Mouse (Mus musculus) brain, adult 2 months (tissue): Measurements from ENCODE around the gene Adamts15.

ENCODE experiments used
- DNase-seq: peaks from one replicate; pipeline ENCODE4 v3.0.0; 2011; ENCODE audit warnings: low read depth, low spot score

Gene Adamts15

GRCm38 (mm10) chr9:30921261-30922103, 770 bp downstream of the Adamts15 start:
- no peak for DNase-seq

GRCm38 (mm10) chr9:30920736-30921135, 1.5 kb downstream of the Adamts15 start:
- peak; percentile 70 for DNase-seq

DNA sequence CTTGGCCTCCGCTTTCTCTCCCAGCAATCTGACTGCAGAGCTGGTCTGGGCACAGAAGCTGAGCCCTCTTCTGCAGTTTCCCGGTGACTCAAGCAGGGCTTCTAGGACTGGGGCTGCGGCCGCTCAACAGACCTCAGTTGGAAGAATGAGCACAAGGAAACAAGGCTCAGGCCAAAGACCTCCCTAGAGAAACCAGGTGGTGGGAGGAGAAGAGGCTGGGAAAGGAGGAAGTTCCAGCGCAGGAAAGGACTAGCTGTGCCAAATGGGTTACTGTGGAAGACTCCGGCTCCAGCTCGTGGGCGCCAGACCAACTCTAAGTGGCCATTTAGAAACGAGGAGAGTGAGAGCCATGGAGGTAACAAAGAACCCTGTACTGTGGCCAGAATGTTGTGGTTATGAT, 2.6 kb downstream of the Adamts15 start:
- DNase-seq, result no peak

GRCm38 (mm10) chr9:30918466-30919356, 3.5 kb downstream of the Adamts15 start:
- DNase-seq, result peak; percentile 42

- DNase-seq, result no peak
These were observed 5.8 kb downstream of the Adamts15 start for GRCm38 (mm10) chr9:30916266-30916968.

DNA sequence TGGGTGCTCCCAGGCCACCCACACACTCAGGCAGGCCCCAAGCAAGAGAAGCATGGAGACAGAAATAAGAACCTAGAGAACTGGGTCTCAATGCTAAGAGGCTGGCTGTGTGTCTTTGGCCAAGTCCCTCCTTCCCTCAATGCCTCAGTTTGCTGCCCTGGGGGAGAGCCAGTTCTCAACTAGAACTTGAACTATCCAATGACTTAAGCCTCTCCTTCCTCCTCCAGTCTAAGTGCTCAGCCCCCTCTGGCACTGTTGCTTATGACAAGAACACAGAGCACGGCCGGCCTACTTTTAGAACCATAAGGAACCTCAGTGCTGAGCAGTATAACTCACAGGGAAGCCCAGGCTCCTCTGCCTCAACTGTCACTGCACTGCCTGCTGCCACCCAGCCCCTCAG, 8.0 kb downstream of the Adamts15 start:
- no peak for DNase-seq

GRCm38 (mm10) chr9:30913429-30913828, 8.8 kb downstream of the Adamts15 start:
- DNase-seq, result no peak

GRCm38 (mm10) chr9:30912161-30912560, 10.1 kb downstream of the Adamts15 start:
- no peak for DNase-seq

GRCm38 (mm10) chr9:30910491-30910890, 11.8 kb downstream of the Adamts15 start:
- no peak for DNase-seq

- no peak for DNase-seq
These were observed 13.3 kb downstream of the Adamts15 start for GRCm38 (mm10) chr9:30908973-30909372.

GRCm38 (mm10) chr9:30908296-30908690, 14.0 kb downstream of the Adamts15 start:
- DNase-seq, result no peak

DNA sequence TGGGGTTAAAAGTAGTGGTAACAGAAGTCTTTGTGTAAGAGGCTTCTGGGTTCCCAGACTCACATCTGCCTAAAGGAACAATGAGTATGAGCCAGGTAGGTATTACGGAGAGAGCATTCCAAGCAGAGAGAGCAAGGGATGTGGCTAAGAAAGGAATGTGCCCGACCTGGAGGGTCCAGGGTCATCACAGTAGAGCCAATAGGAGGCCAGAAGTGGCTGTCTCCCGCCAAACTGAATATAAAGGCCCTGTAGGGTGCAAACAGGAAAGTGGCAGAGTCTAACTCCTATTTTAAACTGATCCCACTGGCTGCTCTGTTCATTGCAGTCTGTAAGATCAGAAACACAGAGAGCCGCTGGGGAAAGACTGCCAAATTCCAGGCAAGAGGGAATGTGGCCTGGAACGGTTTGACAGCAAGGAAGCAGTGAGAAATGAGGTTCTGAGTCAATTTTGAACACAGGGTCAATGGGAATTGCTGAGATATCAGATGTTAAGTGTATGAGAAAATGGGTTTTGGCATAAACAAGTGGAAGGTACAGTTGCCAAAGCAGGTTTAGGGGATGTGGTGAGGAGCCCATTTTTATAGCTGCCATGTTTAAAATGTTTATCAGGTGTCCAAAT, 14.5 kb downstream of the Adamts15 start:
- no peak for DNase-seq

DNA sequence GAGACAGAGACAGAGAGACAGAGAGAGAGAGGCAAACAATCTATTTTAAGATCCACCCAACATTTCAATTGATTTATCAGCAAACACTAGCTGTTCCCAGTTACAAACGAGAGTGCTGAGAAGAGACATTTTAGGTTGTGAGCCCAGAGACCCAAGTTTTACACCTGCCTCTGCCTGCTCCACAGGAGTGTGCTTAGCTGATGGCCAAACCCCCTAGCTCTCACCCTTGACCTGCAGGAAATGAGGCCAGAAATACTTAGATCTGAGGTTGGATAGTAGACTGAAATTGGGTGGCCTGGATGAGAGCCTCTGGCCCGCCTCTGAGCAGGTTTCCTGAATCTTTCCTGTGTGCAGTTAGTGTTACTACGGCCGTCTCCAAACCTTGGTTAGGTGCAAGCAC, 15.8 kb downstream of the Adamts15 start:
- no peak for DNase-seq

DNA sequence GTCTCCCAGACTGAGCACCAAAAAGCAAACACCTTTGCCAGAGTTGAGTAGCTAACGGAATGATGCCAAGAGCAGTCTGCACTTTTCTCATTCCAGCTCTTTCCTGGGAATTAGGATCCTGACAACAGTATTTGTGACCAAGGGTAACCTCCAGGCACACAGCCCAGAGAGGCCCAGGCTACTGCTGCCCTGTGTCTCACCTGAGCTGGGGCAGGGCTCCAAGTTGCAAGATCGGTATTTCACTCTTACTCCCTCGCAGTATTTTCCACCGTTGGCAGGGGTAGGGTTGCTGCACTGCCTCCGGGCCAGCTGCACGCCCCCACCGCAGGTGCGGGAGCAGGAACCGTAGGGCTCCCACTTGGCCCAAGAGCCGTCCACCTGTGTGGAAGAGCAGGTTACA, 16.4 kb downstream of the Adamts15 start:
- no peak for DNase-seq

DNA sequence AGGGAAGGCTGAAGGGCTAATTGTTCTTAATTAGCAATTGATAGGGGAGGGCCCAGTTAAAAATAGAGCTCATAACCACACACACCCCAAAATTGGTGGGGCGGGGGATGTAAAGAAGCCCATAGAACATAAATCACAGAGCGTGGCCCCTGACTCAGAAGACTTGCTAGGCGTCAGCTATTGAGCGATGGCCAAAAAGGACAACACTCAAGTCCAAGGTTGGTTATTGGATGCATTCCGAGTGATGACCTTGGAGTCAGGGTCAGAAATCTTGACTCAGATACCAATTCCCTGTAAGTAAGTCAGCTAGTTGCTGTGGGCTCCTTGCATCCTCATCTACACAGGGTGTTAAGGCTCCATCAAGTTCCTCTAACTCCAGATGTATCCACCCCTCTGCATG, 19.0 kb downstream of the Adamts15 start:
- DNase-seq, result no peak

- DNase-seq, result no peak
These were observed 19.6 kb downstream of the Adamts15 start for GRCm38 (mm10) chr9:30902641-30903040.

- no peak for DNase-seq
These were observed 20.1 kb downstream of the Adamts15 start for GRCm38 (mm10) chr9:30902152-30902551.

DNA sequence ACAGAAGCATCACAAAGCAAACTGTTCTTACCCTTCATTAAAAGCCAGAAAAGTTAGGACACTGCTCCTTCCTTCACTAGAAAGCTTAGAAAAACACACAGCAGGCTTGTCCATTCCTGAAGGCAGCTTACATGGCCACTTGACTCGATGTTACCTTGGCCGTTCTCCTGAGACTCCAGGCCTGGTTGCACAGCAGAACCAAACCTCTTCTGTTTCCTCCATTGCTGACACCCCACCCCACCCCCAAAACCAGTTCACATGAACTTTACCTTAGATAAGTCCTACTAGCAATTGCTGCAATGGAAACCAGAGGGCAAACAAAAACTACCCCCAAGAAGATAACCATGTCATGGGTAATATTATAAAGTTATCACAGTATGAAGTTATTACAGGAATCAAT, 25.1 kb downstream of the Adamts15 start:
- no peak for DNase-seq

GRCm38 (mm10) chr9:30896752-30897151, 25.5 kb downstream of the Adamts15 start:
- DNase-seq, result peak; percentile 90

GRCm38 (mm10) chr9:30895618-30896017, 26.6 kb downstream of the Adamts15 start:
- no peak for DNase-seq

DNA sequence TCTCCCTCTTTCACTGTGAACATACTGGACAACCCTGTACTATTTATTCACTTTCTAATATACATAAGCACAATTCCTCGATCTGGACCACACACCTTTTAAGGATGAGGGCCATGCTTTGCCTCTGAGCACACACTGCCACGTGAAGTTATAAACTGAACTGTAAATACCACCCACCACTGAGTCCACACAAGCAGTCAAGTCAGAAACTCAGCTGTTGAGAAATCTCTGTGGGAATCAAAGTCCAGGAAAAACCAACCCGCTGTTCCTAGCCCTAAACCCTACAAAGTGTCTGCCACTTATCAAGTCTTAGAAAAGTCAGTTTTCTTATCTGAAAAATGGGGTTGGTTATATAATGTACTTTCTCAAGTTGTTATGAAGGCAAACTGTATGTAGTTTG, 36.0 kb downstream of the Adamts15 start:
- no peak for DNase-seq

DNA sequence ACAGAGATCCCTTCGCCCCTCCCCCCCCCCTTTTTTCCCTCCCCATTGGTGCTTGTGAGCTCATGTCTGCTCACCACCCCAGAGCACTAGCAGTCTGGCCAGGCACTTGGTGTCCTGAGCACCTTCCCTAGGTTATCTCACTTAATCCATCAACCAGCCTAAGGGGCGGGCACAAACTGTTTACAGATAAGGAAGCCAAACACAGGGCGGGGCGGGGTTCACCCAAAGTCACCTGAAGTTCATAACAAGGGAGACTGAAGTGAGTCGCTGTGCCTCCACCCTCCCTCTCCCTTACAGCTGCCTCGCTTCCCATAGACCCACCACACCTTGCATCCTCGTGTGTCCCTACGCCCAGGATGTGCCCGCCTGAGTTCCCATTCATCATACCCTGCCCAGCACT, 41.7 kb downstream of the Adamts15 start:
- no peak for DNase-seq
